Mouse (Mus musculus) stomach, embryonic 14.5 days (tissue): ENCODE results near the gene Chst11. TPM values are rescaled to one million over a fixed set of nuclear protein-coding genes. Genes with fewer than 3 reads are reported as not detected.

Source experiments
- ATAC-seq: fragments of 200-750 bp; cut with Nextera tagmentation; 2 replicates; pipeline ENCODE4 v1.8.0; 2017; ENCODE audit warnings: low read depth, moderate TSS enrichment; ENCODE audit not compliant: insufficient number of reproducible peaks, insufficient read depth, low FRiP score
- H3K27ac ChIP-seq: fragments of 300-500 bp; sonication (generic); 2 replicates; pipeline ENCODE4 v1.5.1; 2014; ENCODE audit warnings: mild to moderate bottlenecking, low read length, moderate library complexity, mixed read lengths
- H3K27me3 ChIP-seq: fragments of 300-500 bp; sonication (generic); 2 replicates; pipeline ENCODE4 v1.6.1; 2014; ENCODE audit warnings: low read length, control low read depth, mixed read lengths; ENCODE audit not compliant: control insufficient read depth, insufficient read depth
- H3K36me3 ChIP-seq: fragments of 300-500 bp; sonication (generic); 2 replicates; pipeline ENCODE4 v1.6.1; 2014; ENCODE audit warnings: mild to moderate bottlenecking, control low read depth, low read length, moderate library complexity, mixed read lengths; ENCODE audit not compliant: control insufficient read depth, insufficient read depth
- H3K4me1 ChIP-seq: fragments of 300-500 bp; sonication (generic); 2 replicates; pipeline ENCODE4 v1.6.1; 2014; ENCODE audit warnings: low read length, control low read depth, mixed read lengths; ENCODE audit not compliant: control insufficient read depth, insufficient read depth
- H3K4me2 ChIP-seq: fragments of 300-500 bp; sonication (generic); replicated peaks from 2 replicates; pipeline ENCODE4 v1.6.1; 2014; ENCODE audit warnings: low read depth, low read length, control low read depth
- H3K4me3 ChIP-seq: fragments of 300-500 bp; sonication (generic); 2 replicates; pipeline ENCODE4 v1.5.1; 2014; ENCODE audit warnings: low read depth, low read length, control low read depth
- H3K9ac ChIP-seq: fragments of 300-500 bp; sonication (generic); replicated peaks from 2 replicates; pipeline ENCODE4 v1.6.1; 2014; ENCODE audit warnings: low read depth, mild to moderate bottlenecking, control low read depth, low read length, moderate library complexity, mixed read lengths
- H3K9me3 ChIP-seq: fragments of 300-500 bp; sonication (generic); 2 replicates; pipeline ENCODE4 v1.6.1; 2016; ENCODE audit warnings: low read depth, low read length, control low read depth; ENCODE audit not compliant: control insufficient read depth
- WGBS: fragments of 180-500 bp; shearing (Covaris S2); extraction: QIAGEN DNeasy Blood & Tissue Kit; methylation state at CpG from one replicate; pipeline ENCODE4 v1.1.7; 2014; 5-methylcytosine and 5-hydroxymethylcytosine counted together
- polyA plus RNA-seq: library from polyadenylated mRNA; unstranded; fragments of >200 nt; fragmentation: Nextera tagmentation; extraction: Ambion mirVana; gene quantifications from 2 replicates; pipeline ENCODE4 v1.2.1, GENCODE M21; 2014

Chst11 gene
- polyA plus RNA-seq, 1 experiment from 2014 or later: 2.0 TPM

DNA sequence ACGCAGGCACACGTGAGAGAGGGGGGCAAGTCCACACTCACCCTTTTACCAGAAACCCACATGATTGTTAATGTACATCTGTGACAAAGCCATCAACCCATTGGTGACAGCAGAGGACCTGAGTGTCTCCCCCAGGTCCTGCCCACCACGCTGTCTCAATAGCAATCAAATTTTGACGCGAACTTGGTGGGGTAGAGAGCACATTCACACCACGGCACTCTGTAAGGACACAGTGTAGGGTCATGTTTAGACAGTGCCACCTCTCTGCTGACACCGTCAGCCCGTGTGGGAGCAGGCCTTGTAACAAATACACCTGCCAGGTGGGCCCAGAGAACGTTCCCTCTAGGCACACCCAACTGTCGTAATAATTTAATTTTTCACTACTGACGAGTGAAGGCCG is 224.1 kb downstream of the Chst11 start:
- no peaks in the 10 kb centered on the region for H3K4me1 ChIP-seq
- no peaks in the 10 kb centered on the region for H3K9me3 ChIP-seq
- no peak overlapping the region for H3K4me3 ChIP-seq
- H3K27me3 ChIP-seq: no peaks in the 10 kb centered on the region
- no peaks in the 10 kb centered on the region for H3K36me3 ChIP-seq
- H3K4me2 ChIP-seq: no peak overlapping the region
- ATAC-seq: no peak
- H3K27ac ChIP-seq: no peak overlapping the region
- H3K9ac ChIP-seq: no peak overlapping the region
- 55% methylated on average over 12 of the region's 12 CpGs for WGBS

DNA sequence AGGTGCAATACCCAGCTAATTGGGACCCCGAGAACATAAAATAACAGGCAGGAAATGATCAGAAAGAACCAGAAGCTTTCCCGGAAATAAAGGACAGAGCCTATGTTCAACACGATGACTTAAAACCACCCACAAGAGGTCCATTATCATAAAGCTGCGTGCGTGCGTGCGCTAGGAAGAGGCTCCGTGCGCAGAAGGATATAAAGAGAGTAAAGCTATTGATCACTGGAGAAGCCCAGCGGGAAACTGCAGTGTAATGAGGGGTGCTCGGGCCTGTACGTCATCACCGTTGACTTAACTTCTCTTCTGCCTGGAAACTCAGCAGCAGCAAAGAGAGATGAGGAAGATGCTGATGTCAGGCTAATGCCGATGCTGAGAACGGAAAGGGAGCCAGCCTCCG is 224.8 kb downstream of the Chst11 start:
- WGBS: 70% methylated on average over 16 of the region's 16 CpGs
- no peak overlapping the region for H3K4me2 ChIP-seq
- no peak for ATAC-seq

DNA sequence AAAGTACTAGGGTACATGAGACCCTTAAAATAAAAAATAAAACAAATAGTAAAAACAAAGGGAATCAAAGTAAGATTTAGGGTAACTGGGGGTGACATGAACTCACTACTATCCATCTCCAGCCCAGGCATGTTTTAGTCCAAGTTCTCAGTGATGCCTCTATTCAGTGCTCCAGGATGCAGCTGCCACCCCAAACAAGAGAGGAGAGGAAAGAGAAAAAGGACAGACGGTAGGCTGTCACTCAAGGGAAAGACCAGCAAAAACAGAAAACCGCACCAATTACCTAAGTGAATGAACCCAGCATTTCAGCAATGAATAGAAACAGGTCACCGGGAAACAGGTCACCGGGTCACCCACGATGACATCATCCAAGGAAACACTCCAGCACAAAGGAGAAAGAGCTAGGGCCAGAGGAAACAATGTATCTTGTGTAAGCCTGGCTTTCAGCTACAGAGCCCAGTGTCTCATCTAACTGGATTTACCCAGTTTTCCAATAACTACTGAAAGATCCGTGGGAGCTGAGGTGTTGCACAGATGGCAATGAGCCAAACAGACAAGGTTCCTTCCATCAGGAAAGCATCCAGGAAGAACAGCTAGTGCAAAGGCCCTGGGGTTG is 225.8 kb downstream of the Chst11 start:
- Histone ChIP-seq H3K4me3 (no peak overlapping the region), H3K27ac (no peak overlapping the region), H3K27me3 (no peaks in the 10 kb centered on the region), H3K9me3 (no peaks in the 10 kb centered on the region), H3K9ac (no peak overlapping the region), H3K36me3 (no peaks in the 10 kb centered on the region), H3K4me1 (no peaks in the 10 kb centered on the region), H3K4me2 (no peak overlapping the region)
- ATAC-seq: no peak
- WGBS: 65% methylated on average over 6 of the region's 6 CpGs

More for the DNA sequence above, 224.8 kb downstream of the Chst11 start:
- Histone ChIP-seq H3K9ac (no peak overlapping the region), H3K27ac (no peak overlapping the region), H3K9me3 (no peaks in the 10 kb centered on the region), H3K27me3 (no peaks in the 10 kb centered on the region), H3K4me1 (no peaks in the 10 kb centered on the region), H3K36me3 (no peaks in the 10 kb centered on the region), H3K4me3 (no peak overlapping the region)

DNA sequence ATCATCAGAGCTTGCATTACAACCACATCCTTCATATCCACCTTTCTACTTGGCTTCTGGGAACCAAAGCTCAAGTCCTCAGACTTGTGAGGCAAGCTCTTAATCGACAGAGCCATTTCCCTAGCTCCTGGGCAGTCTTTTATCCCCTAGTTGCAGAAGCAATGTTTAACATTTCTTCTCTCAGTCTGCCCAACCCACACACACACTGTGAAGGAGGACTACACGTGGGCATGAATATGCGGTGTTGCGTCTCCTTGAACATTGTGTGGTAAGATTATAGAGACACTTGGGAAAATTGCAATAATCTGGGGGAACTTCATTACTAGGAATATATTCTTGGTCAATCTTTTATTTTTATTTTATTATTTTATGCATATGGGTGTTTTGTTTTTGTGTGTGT is 227.3 kb downstream of the Chst11 start:
- H3K4me3 ChIP-seq: no peak overlapping the region
- WGBS: 85% methylated on average over 4 of the region's 4 CpGs
- no peaks in the 10 kb centered on the region for H3K9me3 ChIP-seq
- H3K4me1 ChIP-seq: no peaks in the 10 kb centered on the region
- no peaks in the 10 kb centered on the region for H3K36me3 ChIP-seq
- no peak for ATAC-seq
- H3K9ac ChIP-seq: no peak overlapping the region
- no peaks in the 10 kb centered on the region for H3K27me3 ChIP-seq
- no peak overlapping the region for H3K27ac ChIP-seq
- H3K4me2 ChIP-seq: no peak overlapping the region

DNA sequence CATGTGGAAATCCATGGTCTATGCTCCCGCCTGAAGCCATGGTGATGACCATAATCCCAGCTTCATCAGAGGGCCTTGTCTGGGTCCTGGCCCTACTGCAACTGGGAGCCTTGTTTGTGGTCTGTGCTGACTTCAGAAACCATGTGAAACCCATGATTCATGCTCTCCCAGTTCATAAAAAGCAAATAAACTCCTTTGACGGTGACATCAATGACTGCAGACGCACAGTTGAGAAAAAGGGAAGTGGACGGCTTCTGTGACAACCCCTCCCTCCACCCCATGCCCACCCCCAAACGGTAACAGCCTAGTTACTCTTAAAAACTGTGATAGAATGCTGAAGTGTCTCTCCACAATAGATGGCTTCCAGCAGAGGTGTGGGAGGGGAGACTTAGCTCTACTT is 230.3 kb downstream of the Chst11 start:
- H3K9ac ChIP-seq: no peak overlapping the region
- no peaks in the 10 kb centered on the region for H3K27me3 ChIP-seq
- no peak overlapping the region for H3K4me2 ChIP-seq
- no peak for ATAC-seq
- H3K27ac ChIP-seq: no peak overlapping the region
- 66% methylated on average over 5 of the region's 5 CpGs for WGBS
- H3K4me1 ChIP-seq: no peaks in the 10 kb centered on the region
- H3K4me3 ChIP-seq: no peak overlapping the region
- H3K9me3 ChIP-seq: no peaks in the 10 kb centered on the region
- H3K36me3 ChIP-seq: no peaks in the 10 kb centered on the region

DNA sequence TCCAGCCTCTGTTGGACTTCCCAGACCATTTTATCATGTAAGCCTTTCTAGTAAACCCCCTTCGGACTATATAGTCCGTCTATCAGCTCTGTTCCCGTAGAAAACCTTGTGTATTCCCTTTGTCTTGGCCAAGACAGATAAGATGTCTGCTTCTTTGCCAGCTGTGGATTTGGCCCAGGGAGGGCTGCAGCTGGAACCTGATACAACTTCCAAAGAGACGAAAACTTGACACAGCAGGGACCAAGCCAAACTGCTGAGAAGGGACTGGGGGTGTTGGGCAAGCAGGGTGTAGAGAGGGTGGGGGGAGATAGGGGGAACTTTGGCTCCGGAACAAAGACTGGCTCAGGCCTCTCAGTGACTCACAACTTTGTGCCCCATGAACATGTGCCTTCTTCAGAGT is 232.0 kb downstream of the Chst11 start:
- Histone ChIP-seq H3K27ac (no peak overlapping the region), H3K9ac (no peak overlapping the region), H3K9me3 (no peaks in the 10 kb centered on the region), H3K27me3 (no peaks in the 10 kb centered on the region), H3K4me2 (no peak overlapping the region), H3K4me3 (no peak overlapping the region), H3K36me3 (no peaks in the 10 kb centered on the region), H3K4me1 (no peaks in the 10 kb centered on the region)
- no peak for ATAC-seq
- 64% methylated on average over 5 of the region's 5 CpGs for WGBS

DNA sequence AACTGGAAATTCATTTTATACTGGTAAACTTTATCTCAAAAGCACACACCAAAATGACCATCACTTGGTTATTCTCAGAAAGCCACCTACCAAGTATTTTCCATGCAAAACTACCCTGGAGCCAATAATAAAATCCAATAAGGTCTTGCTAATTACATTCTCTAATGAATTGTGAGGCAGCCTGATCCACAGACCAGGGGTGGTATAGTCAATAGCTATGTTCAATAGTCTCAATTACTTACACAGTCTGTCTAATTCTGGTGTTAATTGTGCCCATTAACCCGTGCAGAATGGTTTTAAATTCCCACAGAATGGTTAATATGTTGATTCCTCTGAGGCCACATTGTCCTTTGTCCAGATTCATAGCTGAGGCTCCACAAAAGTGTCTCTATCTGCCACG is 233.5 kb downstream of the Chst11 start:
- no peak for ATAC-seq
- Histone ChIP-seq H3K4me1 (no peaks in the 10 kb centered on the region), H3K27ac (no peak overlapping the region), H3K36me3 (no peaks in the 10 kb centered on the region), H3K4me3 (no peak overlapping the region), H3K4me2 (no peak overlapping the region), H3K27me3 (no peaks in the 10 kb centered on the region), H3K9ac (no peak overlapping the region), H3K9me3 (no peaks in the 10 kb centered on the region)
- WGBS: 61% methylated on average over 2 of the region's 2 CpGs

DNA sequence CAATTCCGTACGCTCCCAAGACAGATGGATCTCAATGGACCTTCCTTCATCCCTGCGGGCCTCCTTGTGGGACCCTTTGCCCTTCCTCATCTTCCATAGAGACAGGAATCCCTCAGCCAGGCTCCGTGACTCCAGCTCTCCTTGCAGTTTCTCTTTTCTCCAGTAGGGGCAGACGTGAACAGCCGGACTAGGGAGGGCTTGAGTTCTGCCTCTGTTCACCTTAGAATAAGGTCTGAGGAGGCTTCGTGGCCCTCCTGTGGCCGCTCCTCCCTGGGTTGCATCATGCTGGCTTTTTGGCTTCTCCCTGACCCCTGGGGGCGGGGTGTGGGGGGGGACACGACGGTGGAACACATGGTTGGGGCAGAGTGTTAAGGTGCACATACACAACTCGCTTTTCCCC is 234.4 kb downstream of the Chst11 start:
- Histone ChIP-seq H3K9me3 (no peaks in the 10 kb centered on the region), H3K4me3 (no peak overlapping the region), H3K9ac (no peak overlapping the region), H3K36me3 (no peaks in the 10 kb centered on the region), H3K27me3 (no peaks in the 10 kb centered on the region), H3K4me2 (no peak overlapping the region), H3K27ac (no peak overlapping the region), H3K4me1 (no peaks in the 10 kb centered on the region)
- no peak for ATAC-seq
- 25% methylated on average over 12 of the region's 12 CpGs for WGBS

DNA sequence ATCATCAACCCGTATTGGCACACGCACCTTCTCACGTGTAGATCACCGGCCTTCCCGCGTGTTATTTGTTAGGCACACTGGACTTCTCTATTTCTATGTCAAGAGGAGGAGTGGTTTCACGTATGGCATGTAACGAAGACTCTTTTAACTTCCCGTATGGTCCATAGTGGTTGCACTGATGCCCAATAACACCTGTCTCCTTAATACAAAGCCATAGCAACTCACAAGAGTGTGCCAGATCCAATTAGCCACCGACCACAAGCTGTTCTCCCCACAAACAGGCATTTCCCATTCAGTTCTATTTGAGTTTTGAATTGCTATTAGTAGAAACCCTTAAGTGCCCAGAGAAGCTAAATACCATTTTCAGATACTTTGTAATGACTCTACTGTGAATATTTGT is 234.9 kb downstream of the Chst11 start:
- no peak overlapping the region for H3K4me3 ChIP-seq
- no peak overlapping the region for H3K9ac ChIP-seq
- no peaks in the 10 kb centered on the region for H3K4me1 ChIP-seq
- no peak overlapping the region for H3K4me2 ChIP-seq
- H3K36me3 ChIP-seq: no peaks in the 10 kb centered on the region
- WGBS: 85% methylated on average over 10 of the region's 10 CpGs
- H3K9me3 ChIP-seq: no peaks in the 10 kb centered on the region
- no peaks in the 10 kb centered on the region for H3K27me3 ChIP-seq
- no peak for ATAC-seq
- H3K27ac ChIP-seq: no peak overlapping the region
